Mouse (Mus musculus) heart, postnatal 0 days (tissue): Measurements from ENCODE around the gene Pcnx4. TPM values are rescaled to one million over a fixed set of nuclear protein-coding genes. Genes with fewer than 3 reads are reported as not detected.

Source experiments
- ATAC-seq: fragments of 200-750 bp; cut with Nextera tagmentation; 2 replicates; pipeline ENCODE4 v1.8.0; 2017; ENCODE audit warnings: low read depth, moderate number of reproducible peaks, moderate library complexity; ENCODE audit not compliant: insufficient read depth
- DNase-seq: peaks from one replicate; pipeline ENCODE4 v3.0.0-alpha.2; 2016; ENCODE audit warnings: low spot score
- H3K27ac ChIP-seq: fragments of 300-500 bp; sonication (generic); 2 replicates; pipeline ENCODE4 v1.5.1; 2014; ENCODE audit warnings: low read depth, mild to moderate bottlenecking
- H3K27me3 ChIP-seq: fragments of 300-500 bp; sonication (generic); 2 replicates; pipeline ENCODE4 v1.6.1; 2014; ENCODE audit warnings: low read length, mixed read lengths; ENCODE audit not compliant: control insufficient read depth, insufficient read depth
- H3K36me3 ChIP-seq: fragments of 300-500 bp; sonication (generic); replicated peaks from 2 replicates; pipeline ENCODE4 v1.6.1; 2014; ENCODE audit warnings: low read length, mixed read lengths; ENCODE audit not compliant: control insufficient read depth, insufficient read depth
- H3K4me1 ChIP-seq: fragments of 300-500 bp; sonication (generic); 2 replicates; pipeline ENCODE4 v1.6.1; 2014; ENCODE audit warnings: antibody characterized with exemption; ENCODE audit not compliant: control insufficient read depth, insufficient read depth
- H3K4me2 ChIP-seq: fragments of 300-500 bp; sonication (generic); 2 replicates; pipeline ENCODE4 v1.6.1; 2014; ENCODE audit warnings: low read depth, mild to moderate bottlenecking, low read length, moderate library complexity
- H3K4me3 ChIP-seq: fragments of 300-500 bp; sonication (generic); 2 replicates; pipeline ENCODE4 v1.5.1; 2014; ENCODE audit warnings: low read depth, low read length
- H3K9ac ChIP-seq: fragments of 300-500 bp; sonication (generic); replicated peaks from 2 replicates; pipeline ENCODE4 v1.6.1; 2014; ENCODE audit warnings: low read depth, low read length, mixed read lengths
- H3K9me3 ChIP-seq: fragments of 300-500 bp; sonication (generic); replicated peaks from 2 replicates; pipeline ENCODE4 v1.6.1; 2016; ENCODE audit warnings: low read length; ENCODE audit not compliant: control insufficient read depth
- CTCF ChIP-seq: IDR thresholded peaks from 2 replicates; pipeline ENCODE4 v1.5.1; 2016; ENCODE audit warnings: antibody characterized with exemption, control low read depth, low read depth
- EP300 ChIP-seq: IDR thresholded peaks from 2 replicates; pipeline ENCODE4 v1.6.1; 2016; ENCODE audit warnings: antibody characterized with exemption, low read depth
- WGBS: fragments of 180-500 bp; shearing (Covaris S2); extraction: QIAGEN DNeasy Blood & Tissue Kit; methylation state at CpG from one replicate; pipeline ENCODE4 v1.1.7; 2014; 5-methylcytosine and 5-hydroxymethylcytosine counted together
- polyA plus RNA-seq: library from polyadenylated mRNA; unstranded; fragments of >200 nt; fragmentation: Nextera tagmentation; extraction: Ambion mirVana; gene quantifications from 2 replicates; pipeline ENCODE4 v1.2.1, GENCODE M21; 2015
- total RNA-seq: library from RNA; depleted of rRNA; stranded (reverse); fragments of >200 nt; gene quantifications from 2 replicates; pipeline ENCODE4 v1.2.3, GENCODE M21; 2014; ENCODE audit warnings: low replicate concordance; rRNA removed

The Pcnx4 gene
- total and polyA plus RNA-seq, 2 experiments from 2014 or later: 1.6 to 3.4 TPM

GRCm38 (mm10) chr12:72612053-72612452 is 75.9 kb downstream of the Pcnx4 start:
- no peak overlapping the region for H3K27ac ChIP-seq
- H3K4me3 ChIP-seq: no peak overlapping the region
- no peaks in the 10 kb centered on the region for H3K4me1 ChIP-seq
- H3K4me2 ChIP-seq: no peak overlapping the region
- 79% methylated on average over 3 of the region's 3 CpGs for WGBS
- no peak overlapping the region for H3K9ac ChIP-seq
- no peaks in the 10 kb centered on the region for H3K27me3 ChIP-seq
- DNase-seq (no peak), ATAC-seq (no peak)
- TF ChIP-seq CTCF (no peak), EP300 (no peak)
- no peaks in the 10 kb centered on the region for H3K36me3 ChIP-seq
- no peaks in the 10 kb centered on the region for H3K9me3 ChIP-seq

- H3K4me3 ChIP-seq: no peak overlapping the region
- H3K9me3 ChIP-seq: no peaks in the 10 kb centered on the region
- WGBS: 80% methylated on average over 7 of the region's 7 CpGs
- no peak overlapping the region for H3K9ac ChIP-seq
- H3K27ac ChIP-seq: no peak overlapping the region
- no peak overlapping the region for H3K4me2 ChIP-seq
- H3K27me3 ChIP-seq: no peaks in the 10 kb centered on the region
- H3K36me3 ChIP-seq: no peaks in the 10 kb centered on the region
- ATAC-seq: no peak
- H3K4me1 ChIP-seq: no peaks in the 10 kb centered on the region
- DNase-seq: no peak
- TF ChIP-seq CTCF (no peak), EP300 (no peak)
These were observed 84.7 kb downstream of the Pcnx4 start for GRCm38 (mm10) chr12:72620856-72621255.

GRCm38 (mm10) chr12:72621441-72621840 is 85.3 kb downstream of the Pcnx4 start:
- no peaks in the 10 kb centered on the region for H3K9me3 ChIP-seq
- H3K9ac ChIP-seq: no peak overlapping the region
- no peak overlapping the region for H3K27ac ChIP-seq
- no peaks in the 10 kb centered on the region for H3K36me3 ChIP-seq
- H3K27me3 ChIP-seq: no peaks in the 10 kb centered on the region
- no peak overlapping the region for H3K4me2 ChIP-seq
- 64% methylated on average over 1 of the region's 1 CpGs for WGBS
- TF ChIP-seq EP300 (no peak), CTCF (no peak)
- DNase-seq (no peak), ATAC-seq (no peak)
- H3K4me3 ChIP-seq: no peak overlapping the region
- no peaks in the 10 kb centered on the region for H3K4me1 ChIP-seq

DNA sequence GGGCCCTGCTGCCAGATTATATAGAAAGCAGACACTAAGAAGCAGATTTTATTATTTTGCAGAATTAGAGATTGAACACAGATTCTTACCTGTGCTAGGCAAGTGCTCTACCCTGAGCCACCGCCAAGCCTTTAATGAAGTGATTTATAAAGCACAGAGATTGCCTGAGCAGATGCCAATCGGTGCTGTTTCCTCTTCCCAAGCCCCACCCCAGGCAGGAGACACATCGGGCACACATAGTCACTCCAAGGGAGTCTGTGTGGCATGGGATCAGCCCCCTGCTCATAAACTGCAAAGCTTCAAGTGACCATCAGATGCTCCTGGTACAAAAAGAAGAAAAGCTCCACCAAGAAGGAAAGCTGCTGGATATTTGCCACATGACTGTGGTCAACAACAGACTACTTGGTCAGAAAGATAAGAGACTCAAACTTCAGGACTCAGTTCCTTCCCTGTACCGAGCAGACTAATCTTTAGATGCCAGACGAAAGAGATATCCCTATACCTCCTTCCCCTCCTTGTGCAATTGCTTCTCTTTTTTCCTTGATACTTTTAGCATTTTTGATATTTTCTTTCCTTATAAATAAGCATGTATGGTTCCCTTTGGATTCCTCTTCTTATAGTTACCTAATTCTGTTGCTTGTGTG is 86.8 kb downstream of the Pcnx4 start:
- WGBS: 50% methylated on average over 5 of the region's 5 CpGs
- DNase-seq: no peak
- no peaks in the 10 kb centered on the region for H3K36me3 ChIP-seq
- no peak overlapping the region for H3K27ac ChIP-seq
- no peak overlapping the region for H3K4me3 ChIP-seq
- no peaks in the 10 kb centered on the region for H3K27me3 ChIP-seq
- no peaks in the 10 kb centered on the region for H3K4me1 ChIP-seq
- TF ChIP-seq CTCF: no peak
- H3K9me3 ChIP-seq: no peaks in the 10 kb centered on the region
- H3K4me2 ChIP-seq: no peak overlapping the region
- ATAC-seq: no peak
- no peak overlapping the region for H3K9ac ChIP-seq

- ATAC-seq: no peak
- WGBS: 87% methylated on average over 7 of the region's 7 CpGs
- H3K9ac ChIP-seq: no peak overlapping the region
These were observed 92.6 kb downstream of the Pcnx4 start for GRCm38 (mm10) chr12:72628751-72629150.

More at GRCm38 (mm10) chr12:72628751-72629150, 92.6 kb downstream of the Pcnx4 start:
- no peak for TF ChIP-seq CTCF
- TF ChIP-seq EP300: no peak
- no peaks in the 10 kb centered on the region for H3K36me3 ChIP-seq
- no peaks in the 10 kb centered on the region for H3K9me3 ChIP-seq
- no peak overlapping the region for H3K27ac ChIP-seq
- no peak overlapping the region for H3K4me3 ChIP-seq
- H3K27me3 ChIP-seq: no peaks in the 10 kb centered on the region
- H3K4me1 ChIP-seq: no peaks in the 10 kb centered on the region
- no peak for DNase-seq
- H3K4me2 ChIP-seq: no peak overlapping the region

Other genes starting within 250 kb of the Pcnx4 start
- 11.7 and 20.3 TPM in 2 replicates for gene Rtn1, start 127.3 kb upstream of the Pcnx4 start, total RNA-seq
- gene Rtn1, start 127.3 kb upstream of the Pcnx4 start, polyA plus RNA-seq: 6.5 and 7.5 TPM in 2 replicates
- 0.46 and 0.76 TPM in 2 replicates for gene Lrrc9, start 94.5 kb upstream of the Pcnx4 start, total RNA-seq
- gene Lrrc9, start 94.5 kb upstream of the Pcnx4 start, polyA plus RNA-seq: 0.31 and 0.51 TPM in 2 replicates
- gene Gm4756, start 113.3 kb downstream of the Pcnx4 start, total RNA-seq: not detected in 2 replicates
- gene Gm4756, start 113.3 kb downstream of the Pcnx4 start, polyA plus RNA-seq: not detected in 2 replicates
- gene Dhrs7, start 128.5 kb downstream of the Pcnx4 start, total RNA-seq: 65.9 and 91.6 TPM in 2 replicates
- 217 and 227 TPM in 2 replicates for gene Dhrs7, start 128.5 kb downstream of the Pcnx4 start, polyA plus RNA-seq
- gene Ppm1a, start 221.1 kb downstream of the Pcnx4 start, total RNA-seq: 119 and 122 TPM in 2 replicates
- gene Ppm1a, start 221.1 kb downstream of the Pcnx4 start, polyA plus RNA-seq: 47.6 and 49.0 TPM in 2 replicates